Mouse (Mus musculus): ENCODE data around the gene Col4a1. TPM values are rescaled to one million over a fixed set of nuclear protein-coding genes. Genes with fewer than 3 reads are reported as not detected.

Gene Col4a1
- polyA plus RNA-seq, 1 experiment from 2014 or later: 93.3 TPM

- Histone ChIP-seq H3K9ac (no peak overlapping the region), H3K36me3 (no peaks in the 10 kb centered on the region), H3K4me3 (no peak overlapping the region), H3K4me1 (replicated peaks) (peaks cover 10% of the 10 kb centered on the region; the same call in 1 of the 2 replicates), H3K4me2 (no peak overlapping the region), H3K27me3 (no peaks in the 10 kb centered on the region), H3K27ac (no peak overlapping the region), H3K9me3 (no peaks in the 10 kb centered on the region)
- 47% methylated on average over 6 of the region's 6 CpGs for WGBS
- ATAC-seq (ENCODE audit: low FRiP score): no peak
Measured at GRCm38 (mm10) chr8:11288286-11288685, 24.3 kb downstream of the Col4a1 start.

DNA sequence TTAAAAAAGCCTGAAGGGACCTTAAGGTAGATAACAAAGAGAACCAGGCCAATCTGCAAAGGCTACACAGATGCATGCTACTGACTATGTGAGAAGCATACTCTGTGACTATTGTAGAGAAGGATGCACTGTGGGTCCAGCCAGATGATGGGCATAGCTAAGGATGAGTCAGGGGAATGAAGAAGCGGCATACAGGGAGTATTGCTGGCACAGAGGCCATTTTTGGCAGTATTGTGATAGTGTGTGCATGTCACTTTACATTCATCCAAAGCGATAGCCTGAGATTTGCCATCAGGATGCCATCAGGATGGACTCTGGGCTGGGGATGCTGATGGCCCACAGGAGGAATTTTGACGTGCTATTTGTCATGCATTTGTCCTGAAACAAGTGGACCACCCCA lies 25.5 kb downstream of the Col4a1 start:
- Histone ChIP-seq H3K36me3 (no peaks in the 10 kb centered on the region), H3K27me3 (no peaks in the 10 kb centered on the region), H3K9me3 (no peaks in the 10 kb centered on the region), H3K4me3 (no peak overlapping the region), H3K9ac (no peak overlapping the region), H3K4me2 (no peak overlapping the region), H3K4me1 (replicated peaks) (peaks cover 16% of the 10 kb centered on the region; the same call in 1 of the 2 replicates), H3K27ac (no peak overlapping the region)
- no peak for ATAC-seq (ENCODE audit: low FRiP score)
- 60% methylated on average over 3 of the region's 3 CpGs for WGBS

DNA sequence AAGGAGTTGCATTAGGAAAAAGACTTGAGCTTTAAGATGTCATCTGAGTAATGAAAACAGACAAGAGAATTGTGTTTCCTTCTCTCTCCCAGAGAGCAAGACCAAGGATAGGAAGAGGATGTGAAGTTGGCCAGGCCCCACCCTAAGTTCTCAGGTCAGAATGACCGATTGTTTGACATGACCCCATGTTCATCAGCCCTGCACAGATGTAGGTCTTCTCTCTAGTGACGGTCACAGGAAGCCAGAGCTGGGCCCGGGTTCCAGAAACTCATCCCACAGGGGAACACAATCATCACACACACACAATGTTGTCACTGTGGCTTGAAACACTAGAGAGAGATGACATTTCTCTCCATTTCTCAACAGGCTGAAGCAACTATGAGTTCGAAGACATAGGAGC lies 27.2 kb downstream of the Col4a1 start:
- ATAC-seq (ENCODE audit: low FRiP score): no peak
- no peak overlapping the region for H3K27ac ChIP-seq
- WGBS: 81% methylated on average over 4 of the region's 4 CpGs

DNA sequence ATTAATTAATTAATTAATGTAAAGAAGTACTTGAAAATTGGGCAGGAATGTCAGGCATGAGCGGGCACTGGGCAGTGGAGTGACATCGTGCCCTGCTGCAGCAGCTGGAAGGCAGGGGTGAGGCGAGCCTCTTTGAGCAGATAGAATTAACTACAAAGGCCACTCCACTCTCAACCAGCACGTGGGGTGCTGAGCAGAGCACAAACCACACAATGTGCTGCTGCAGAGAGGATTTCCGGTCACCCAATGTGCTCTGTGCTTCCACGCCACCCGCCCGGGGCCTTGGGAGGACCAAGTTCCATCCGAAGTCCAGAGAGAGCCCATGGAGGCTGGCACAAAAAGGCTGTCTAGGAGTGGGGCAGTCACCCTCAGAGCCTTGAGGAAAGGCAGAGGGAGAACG lies 29.4 kb downstream of the Col4a1 start:
- Histone ChIP-seq H3K9ac (no peak overlapping the region), H3K4me1 (replicated peaks) (peaks cover 28% of the 10 kb centered on the region), H3K36me3 (no peaks in the 10 kb centered on the region), H3K27ac (no peak overlapping the region), H3K9me3 (no peaks in the 10 kb centered on the region), H3K4me2 (no peak overlapping the region), H3K4me3 (no peak overlapping the region), H3K27me3 (peaks cover 8% of the 10 kb centered on the region; the same call in 1 of the 2 replicates)
- no peak for ATAC-seq (ENCODE audit: low FRiP score)
- 50% methylated on average over 10 of the region's 10 CpGs for WGBS

More for the DNA sequence above, 27.2 kb downstream of the Col4a1 start:
- H3K4me2 ChIP-seq: no peak overlapping the region
- no peak overlapping the region for H3K9ac ChIP-seq
- H3K36me3 ChIP-seq: no peaks in the 10 kb centered on the region
- H3K9me3 ChIP-seq: no peaks in the 10 kb centered on the region
- no peak overlapping the region for H3K4me3 ChIP-seq
- no peaks in the 10 kb centered on the region for H3K27me3 ChIP-seq
- H3K4me1 ChIP-seq (replicated peaks): peaks cover 16% of the 10 kb centered on the region; the same call in 1 of the 2 replicates

GRCm38 (mm10) chr8:11282696-11283095 lies 29.9 kb downstream of the Col4a1 start:
- Histone ChIP-seq H3K36me3 (no peaks in the 10 kb centered on the region), H3K4me1 (replicated peaks) (peaks cover 30% of the 10 kb centered on the region), H3K27ac (no peak overlapping the region), H3K4me3 (no peak overlapping the region), H3K9me3 (no peaks in the 10 kb centered on the region), H3K27me3 (peaks cover 8% of the 10 kb centered on the region; the same call in 1 of the 2 replicates), H3K9ac (no peak overlapping the region), H3K4me2 (no peak overlapping the region)
- 82% methylated on average over 7 of the region's 7 CpGs for WGBS
- ATAC-seq (ENCODE audit: low FRiP score): no peak

GRCm38 (mm10) chr8:11282139-11282538 lies 30.5 kb downstream of the Col4a1 start:
- Histone ChIP-seq H3K27ac (no peak overlapping the region), H3K4me1 (replicated peaks) (peaks cover 31% of the 10 kb centered on the region), H3K4me2 (no peak overlapping the region), H3K4me3 (no peak overlapping the region), H3K9ac (no peak overlapping the region), H3K9me3 (no peaks in the 10 kb centered on the region), H3K27me3 (peaks cover 8% of the 10 kb centered on the region; the same call in 1 of the 2 replicates), H3K36me3 (no peaks in the 10 kb centered on the region)
- ATAC-seq (ENCODE audit: low FRiP score): no peak
- WGBS: 67% methylated on average over 10 of the region's 10 CpGs

DNA sequence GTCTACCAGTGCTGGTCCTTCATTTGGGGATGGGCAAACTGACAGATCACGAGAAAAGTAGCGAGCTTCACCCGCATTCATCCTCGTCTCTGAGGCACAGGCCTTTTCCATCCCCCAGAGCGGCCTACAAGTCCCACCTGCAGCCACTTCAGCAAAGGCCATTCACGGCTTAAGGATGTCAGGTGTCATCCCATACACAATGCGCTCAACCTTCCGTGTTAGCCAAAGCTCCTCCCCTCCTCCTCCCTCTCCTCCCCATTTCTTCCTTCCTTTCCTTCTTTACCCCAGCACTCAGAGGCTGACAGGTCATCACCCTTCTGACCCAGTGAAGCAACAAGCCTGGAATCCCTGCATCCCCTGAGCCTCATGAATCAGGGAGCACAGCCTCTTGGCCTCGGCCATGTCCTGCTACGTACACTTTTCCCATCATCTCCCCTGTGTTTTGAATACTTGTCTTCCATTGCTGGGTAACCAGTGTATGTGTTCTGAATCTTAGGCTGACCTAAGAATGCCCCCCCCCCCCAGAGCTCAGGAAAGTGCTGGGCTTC lies 31.8 kb downstream of the Col4a1 start:
- Histone ChIP-seq H3K27ac (no peak overlapping the region), H3K4me1 (replicated peaks) (peaks cover 31% of the 10 kb centered on the region), H3K4me3 (no peak overlapping the region), H3K9ac (no peak overlapping the region), H3K36me3 (no peaks in the 10 kb centered on the region), H3K9me3 (no peaks in the 10 kb centered on the region), H3K27me3 (peaks cover 8% of the 10 kb centered on the region; the same call in 1 of the 2 replicates), H3K4me2 (no peak overlapping the region)
- 76% methylated on average over 10 of the region's 10 CpGs for WGBS
- no peak for ATAC-seq (ENCODE audit: low FRiP score)

GRCm38 (mm10) chr8:11279296-11279826 lies 33.3 kb downstream of the Col4a1 start:
- H3K9me3 ChIP-seq: no peaks in the 10 kb centered on the region
- 57% methylated on average over 20 of the region's 20 CpGs for WGBS
- no peaks in the 10 kb centered on the region for H3K36me3 ChIP-seq
- H3K9ac ChIP-seq: no peak overlapping the region
- no peak for ATAC-seq (ENCODE audit: low FRiP score)
- H3K27me3 ChIP-seq: peaks cover 8% of the 10 kb centered on the region; the same call in 1 of the 2 replicates
- H3K4me1 ChIP-seq (replicated peaks): peaks cover 35% of the 10 kb centered on the region
- no peak overlapping the region for H3K27ac ChIP-seq
- no peak overlapping the region for H3K4me3 ChIP-seq
- 0 out of 2 replicates have a peak overlapping the region, but pooled peaks have one; percentile 2 for H3K4me2 ChIP-seq

DNA sequence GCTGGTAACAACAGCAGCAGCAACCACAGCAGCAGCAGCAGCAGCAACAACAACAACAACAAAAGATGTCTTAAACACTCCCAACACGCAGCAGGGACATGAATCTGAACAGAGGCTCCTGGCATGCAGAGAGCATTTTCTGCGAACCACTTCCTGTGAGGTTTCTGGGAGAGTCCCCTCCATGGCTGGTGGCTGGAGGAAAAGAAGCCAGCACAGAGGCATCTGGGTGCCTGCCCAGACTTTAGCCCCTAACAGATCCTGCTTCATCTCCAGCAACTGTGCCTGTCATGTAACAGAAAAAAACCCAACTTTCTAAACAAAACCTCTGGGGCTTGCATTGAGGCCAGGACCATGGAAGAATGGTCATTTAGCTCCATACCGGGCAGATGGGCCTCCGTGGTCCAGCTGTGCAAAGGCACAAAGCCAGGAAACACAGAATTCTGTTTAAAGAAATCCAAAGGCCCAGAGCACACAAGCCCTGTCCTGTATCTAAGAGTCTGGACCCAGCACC lies 34.5 kb downstream of the Col4a1 start:
- Histone ChIP-seq H3K4me2 (no peak overlapping the region), H3K9ac (no peak overlapping the region), H3K4me1 (replicated peaks) (peaks cover 31% of the 10 kb centered on the region), H3K4me3 (no peak overlapping the region), H3K27ac (peak overlapping the region; percentile 58; the same call in 1 of the 2 replicates), H3K9me3 (no peaks in the 10 kb centered on the region), H3K27me3 (peaks cover 8% of the 10 kb centered on the region; the same call in 1 of the 2 replicates), H3K36me3 (no peaks in the 10 kb centered on the region)
- no peak for ATAC-seq (ENCODE audit: low FRiP score)
- WGBS: 56% methylated on average over 4 of the region's 4 CpGs

GRCm38 (mm10) chr8:11277602-11278051 lies 35.0 kb downstream of the Col4a1 start:
- ATAC-seq (ENCODE audit: low FRiP score): no peak
- Histone ChIP-seq H3K4me2 (no peak overlapping the region), H3K27ac (peak overlapping the region; percentile 58; the same call in 1 of the 2 replicates), H3K4me3 (no peak overlapping the region), H3K9ac (no peak overlapping the region), H3K36me3 (no peaks in the 10 kb centered on the region), H3K4me1 (replicated peaks) (peaks cover 29% of the 10 kb centered on the region), H3K9me3 (no peaks in the 10 kb centered on the region), H3K27me3 (peaks cover 8% of the 10 kb centered on the region; the same call in 1 of the 2 replicates)
- WGBS: 86% methylated on average over 3 of the region's 3 CpGs

DNA sequence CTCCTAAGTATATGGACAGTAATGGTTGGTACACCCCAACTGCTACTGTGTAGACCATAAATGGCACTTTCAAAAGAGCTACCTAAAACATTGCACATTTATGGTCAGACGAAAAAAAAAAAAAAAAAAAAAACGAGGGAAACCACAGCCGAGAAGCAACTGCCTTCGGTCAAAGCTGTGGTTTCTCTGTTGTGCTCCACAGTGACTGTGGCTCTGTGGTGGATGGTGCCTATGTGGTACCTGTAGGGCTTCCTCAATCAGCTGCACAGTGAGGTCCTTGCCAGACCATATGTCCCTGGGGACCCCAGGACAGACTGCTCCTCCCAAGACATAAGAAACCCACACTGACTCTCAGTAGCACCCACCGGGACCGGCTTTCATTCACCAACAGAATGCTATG lies 36.3 kb downstream of the Col4a1 start:
- no peaks in the 10 kb centered on the region for H3K9me3 ChIP-seq
- ATAC-seq (ENCODE audit: low FRiP score): no peak
- WGBS: 84% methylated on average over 6 of the region's 6 CpGs
- no peaks in the 10 kb centered on the region for H3K36me3 ChIP-seq
- H3K4me3 ChIP-seq: no peak overlapping the region
- no peak overlapping the region for H3K27ac ChIP-seq
- H3K27me3 ChIP-seq: peaks cover 8% of the 10 kb centered on the region; the same call in 1 of the 2 replicates
- peaks cover 23% of the 10 kb centered on the region for H3K4me1 ChIP-seq (replicated peaks)
- no peak overlapping the region for H3K4me2 ChIP-seq
- H3K9ac ChIP-seq: no peak overlapping the region

GRCm38 (mm10) chr8:11274415-11274814 lies 38.2 kb downstream of the Col4a1 start:
- Histone ChIP-seq H3K4me1 (replicated peaks) (peaks cover 22% of the 10 kb centered on the region), H3K4me2 (no peak overlapping the region), H3K9me3 (no peaks in the 10 kb centered on the region), H3K27me3 (peaks cover 2% of the 10 kb centered on the region; the same call in 1 of the 2 replicates), H3K4me3 (no peak overlapping the region), H3K9ac (no peak overlapping the region), H3K36me3 (no peaks in the 10 kb centered on the region), H3K27ac (no peak overlapping the region)
- ATAC-seq (ENCODE audit: low FRiP score): no peak
- 78% methylated on average over 7 of the region's 7 CpGs for WGBS
